7 mouse cellular contexts compared by ENCODE assay signal in genomic region chr8:122475580-122476320, GRCm38 (mm10). TPM values are rescaled to one million over a fixed set of nuclear protein-coding genes. Genes with fewer than 3 reads are reported as not detected.
DNase-seq lines count a peak whose midpoint lies in the region; ATAC-seq and TF ChIP-seq lines count a peak whose summit lies in the region.

Gene Rnf166, minus strand, starts transcription at chr8:122476064.
Gene Ctu2, plus strand, starts transcription at chr8:122476143.

- peak within 1 kb of the TSS; percentile 96 for H3K4me3 ChIP-seq in embryonic facial prominence, embryonic 12.5 days
- H3K4me3 ChIP-seq in kidney, adult 2 months (ENCODE audit: insufficient read depth, low read depth, low read length): peak within 1 kb of the TSS; percentile 90
- peak within 1 kb of the TSS; percentile 98 for H3K4me3 ChIP-seq in limb, embryonic 12.5 days (replicated peaks)
- peak within 1 kb of the TSS; percentile 97 for H3K4me3 ChIP-seq in midbrain, embryonic 15.5 days
- peak within 1 kb of the TSS; percentile 98 for H3K4me3 ChIP-seq in spleen, adult 2 months (ENCODE audit: extremely low read depth, insufficient read depth, insufficient read length)

- H3K27me3 ChIP-seq in embryonic facial prominence, embryonic 12.5 days: no peaks in the 10 kb centered on the region
- H3K27me3 ChIP-seq in kidney, adult 2 months (replicated peaks; ENCODE audit: control insufficient read depth, insufficient read depth, low read length): no peaks in the 10 kb centered on the region
- H3K27me3 ChIP-seq in limb, embryonic 12.5 days: no peaks in the 10 kb centered on the region
- H3K27me3 ChIP-seq in midbrain, embryonic 15.5 days (replicated peaks): no peaks in the 10 kb centered on the region
- no peaks in the 10 kb centered on the region for H3K27me3 ChIP-seq in spleen, adult 2 months (ENCODE audit: control insufficient read depth, insufficient read depth, low read length)

- TF ChIP-seq POLR2A in kidney, adult 2 months (IDR thresholded peaks at IDR 0.05; ENCODE audit: low read depth, low read length): peak; percentile 28
- peak; percentile 39 for TF ChIP-seq POLR2A in spleen, adult 2 months (IDR thresholded peaks at IDR 0.05; ENCODE audit: low read depth, low read length)

- DNase-seq in adrenal gland, postnatal 25 days: peak; percentile 95
- peak; percentile 93 for DNase-seq in heart, adult 18-20 months
- DNase-seq in kidney, adult 2 months: peak; percentile 92
- peak; percentile 78 to 81 for DNase-seq in spleen, adult 2 months (ENCODE audit: low read depth in 1 of 2, low spot score in 2 of 2)

- H3K36me3 ChIP-seq in embryonic facial prominence, embryonic 12.5 days: peaks cover 49% of the 10 kb centered on the region
- no peaks in the 10 kb centered on the region for H3K36me3 ChIP-seq in kidney, adult 2 months (ENCODE audit: control insufficient read depth, insufficient read depth, low read length)
- peaks cover 55% of the 10 kb centered on the region for H3K36me3 ChIP-seq in limb, embryonic 12.5 days
- H3K36me3 ChIP-seq in midbrain, embryonic 15.5 days (replicated peaks): peaks cover 19% of the 10 kb centered on the region
- peaks cover 20% of the 10 kb centered on the region for H3K36me3 ChIP-seq in spleen, adult 2 months (ENCODE audit: control insufficient read depth, insufficient read depth, low read length)

- under 1% methylated on average over 82 of the region's 103 CpGs for WGBS in embryonic facial prominence, embryonic 12.5 days
- under 1% methylated on average over 103 of the region's 103 CpGs for WGBS in kidney, adult 2 months
- WGBS in limb, embryonic 12.5 days: under 1% methylated on average over 91 of the region's 103 CpGs
- under 1% methylated on average over 98 of the region's 103 CpGs for WGBS in midbrain, embryonic 15.5 days
- 1% methylated on average over 103 of the region's 103 CpGs for WGBS in spleen, adult 2 months

- H3K4me2 ChIP-seq in embryonic facial prominence, embryonic 12.5 days (replicated peaks): peak within 1 kb of the TSS; percentile 94
- peak within 1 kb of the TSS; percentile 90 for H3K4me2 ChIP-seq in limb, embryonic 12.5 days
- H3K4me2 ChIP-seq in midbrain, embryonic 15.5 days: peak within 1 kb of the TSS; percentile 93

- peaks cover 21% of the 10 kb centered on the region for H3K4me1 ChIP-seq in embryonic facial prominence, embryonic 12.5 days
- H3K4me1 ChIP-seq in kidney, adult 2 months (ENCODE audit: control insufficient read depth, insufficient read depth, low read length): peaks cover 7% of the 10 kb centered on the region; the same call in 1 of the 2 replicates
- H3K4me1 ChIP-seq in limb, embryonic 12.5 days (replicated peaks): peaks cover 20% of the 10 kb centered on the region
- peaks cover 30% of the 10 kb centered on the region for H3K4me1 ChIP-seq in midbrain, embryonic 15.5 days
- peaks cover 13% of the 10 kb centered on the region; the same call in 1 of the 2 replicates for H3K4me1 ChIP-seq in spleen, adult 2 months (ENCODE audit: control insufficient read depth, insufficient read depth, insufficient read length)

- H3K9me3 ChIP-seq in embryonic facial prominence, embryonic 12.5 days: no peaks in the 10 kb centered on the region
- H3K9me3 ChIP-seq in limb, embryonic 12.5 days: no peaks in the 10 kb centered on the region
- H3K9me3 ChIP-seq in midbrain, embryonic 15.5 days: no peaks in the 10 kb centered on the region

- H3K9ac ChIP-seq in embryonic facial prominence, embryonic 12.5 days: peak within 1 kb of the TSS; percentile 94
- H3K9ac ChIP-seq in limb, embryonic 12.5 days (replicated peaks): peak within 1 kb of the TSS; percentile 91
- peak within 1 kb of the TSS; percentile 79 for H3K9ac ChIP-seq in midbrain, embryonic 15.5 days

- peak within 1 kb of the TSS; percentile 70 for H3K27ac ChIP-seq in embryonic facial prominence, embryonic 12.5 days
- H3K27ac ChIP-seq in kidney, adult 2 months (ENCODE audit: insufficient read depth, low read depth, low read length): no peak within 1 kb of the TSS; the same call in 1 of the 2 replicates
- H3K27ac ChIP-seq in limb, embryonic 12.5 days: peak within 1 kb of the TSS; percentile 79
- peak within 1 kb of the TSS; percentile 81 for H3K27ac ChIP-seq in midbrain, embryonic 15.5 days
- H3K27ac ChIP-seq in spleen, adult 2 months (ENCODE audit: insufficient read depth, low read length): peak within 1 kb of the TSS; percentile 65

- no peak for TF ChIP-seq CTCF in kidney, adult 2 months (conservative IDR thresholded peaks at IDR 0.05; ENCODE audit: insufficient read depth, insufficient read length, low read depth, low read length)
- no peak for TF ChIP-seq CTCF in spleen, adult 2 months (IDR thresholded peaks at IDR 0.05; ENCODE audit: extremely low read depth, insufficient read depth, insufficient read length, insufficient replicate concordance)

- peak; percentile 56 for ATAC-seq in embryonic facial prominence, embryonic 12.5 days (ENCODE audit: insufficient number of reproducible peaks, insufficient read depth, low FRiP score, low TSS enrichment)
- ATAC-seq in limb, embryonic 12.5 days (ENCODE audit: insufficient number of reproducible peaks, insufficient read depth, low FRiP score, low TSS enrichment, low read depth): peak; percentile 77
- peak; percentile 95 for ATAC-seq in midbrain, embryonic 15.5 days (replicated peaks)

RNA-seq across cellular contexts. Expression of gene Rnf166, which starts in this region (rescaled TPM):
- total RNA-seq in adrenal gland, postnatal 25 days (2021): 65.3 and 66.5 TPM in 2 replicates
- polyA plus RNA-seq in embryonic facial prominence, embryonic 12.5 days (2016; fragmentation: Nextera tagmentation; extraction: Ambion mirVana): 46.8 and 49.9 TPM in 2 replicates
- 10 to 100 TPM; 42.1 to 51.7 TPM for total RNA-seq in heart, adult 18-20 months (2021)
- polyA plus RNA-seq in kidney, adult 2 months (2012; rRNA removed): 64.4 and 64.5 TPM in 2 replicates
- polyA plus RNA-seq in limb, embryonic 12.5 days (2016; fragmentation: Nextera tagmentation; extraction: Ambion mirVana): 45.8 and 46.4 TPM in 2 replicates
- 34.3 and 41.5 TPM in 2 replicates for polyA plus RNA-seq in midbrain, embryonic 15.5 days (2015; fragmentation: Nextera tagmentation; extraction: Ambion mirVana)
- polyA plus RNA-seq in spleen, adult 2 months (2012; rRNA removed): 79.6 and 115 TPM in 2 replicates

RNA-seq across cellular contexts. Expression of gene Ctu2, which starts in this region (rescaled TPM):
- total RNA-seq in adrenal gland, postnatal 25 days (2021): 20.6 and 24.7 TPM in 2 replicates
- polyA plus RNA-seq in embryonic facial prominence, embryonic 12.5 days (2016; fragmentation: Nextera tagmentation; extraction: Ambion mirVana): 69.9 and 76.8 TPM in 2 replicates
- total RNA-seq in heart, adult 18-20 months (2021): 1 to 10 TPM; 5.8 to 8.0 TPM
- 16.8 and 21.1 TPM in 2 replicates for polyA plus RNA-seq in kidney, adult 2 months (2012; rRNA removed)
- polyA plus RNA-seq in limb, embryonic 12.5 days (2016; fragmentation: Nextera tagmentation; extraction: Ambion mirVana): 79.5 and 80.5 TPM in 2 replicates
- polyA plus RNA-seq in midbrain, embryonic 15.5 days (2015; fragmentation: Nextera tagmentation; extraction: Ambion mirVana): 80.0 and 80.4 TPM in 2 replicates
- 40.8 and 50.3 TPM in 2 replicates for polyA plus RNA-seq in spleen, adult 2 months (2012; rRNA removed)
